Mouse (Mus musculus) heart, embryonic 14.5 days (tissue): ENCODE results near the gene Fto. TPM values are rescaled to one million over a fixed set of nuclear protein-coding genes. Genes with fewer than 3 reads are reported as not detected.

Experiments
- ATAC-seq: fragments of 200-750 bp; cut with Nextera tagmentation; 2 replicates; pipeline ENCODE4 v1.8.0; 2017; ENCODE audit warnings: low read depth, moderate TSS enrichment; ENCODE audit not compliant: insufficient number of reproducible peaks, insufficient read depth, low FRiP score
- H3K27ac ChIP-seq, 2 experiments: fragments of 200-500 bp in 1 of 2; fragments of 300-500 bp in 1 of 2; sonication (generic) in 1 of 2; replicated peaks in 1 of 2; 2 replicates each; pipeline ENCODE4 v1.5.1; 2012 to 2014; ENCODE audit warnings: low read depth in 2 of 2, low read length in 2 of 2, control low read depth in 1 of 2, mild to moderate bottlenecking in 1 of 2, mixed read lengths in 1 of 2; ENCODE audit not compliant: control insufficient read depth in 1 of 2, insufficient read depth in 1 of 2
- H3K27me3 ChIP-seq: fragments of 300-500 bp; sonication (generic); 2 replicates; pipeline ENCODE4 v1.6.1; 2014; ENCODE audit warnings: mild to moderate bottlenecking, low read length, control low read depth; ENCODE audit not compliant: control insufficient read depth, insufficient read depth
- H3K36me3 ChIP-seq: fragments of 300-500 bp; sonication (generic); 2 replicates; pipeline ENCODE4 v1.6.1; 2014; ENCODE audit warnings: mild to moderate bottlenecking, control low read depth, low read length, mixed read lengths; ENCODE audit not compliant: control insufficient read depth, insufficient read depth
- H3K4me1 ChIP-seq, 2 experiments: fragments of 200-500 bp in 1 of 2; fragments of 300-500 bp in 1 of 2; sonication (generic) in 1 of 2; 2 replicates each; pipeline ENCODE4 v1.6.1; 2012 to 2014; ENCODE audit warnings: low read length in 2 of 2, control low read depth in 1 of 2, mixed read lengths in 1 of 2; ENCODE audit not compliant: control insufficient read depth in 2 of 2, insufficient read depth in 2 of 2
- H3K4me2 ChIP-seq: fragments of 300-500 bp; sonication (generic); 2 replicates; pipeline ENCODE4 v1.6.1; 2014; ENCODE audit warnings: mild to moderate bottlenecking, low read length
- H3K4me3 ChIP-seq, 2 experiments: fragments of 200-500 bp in 1 of 2; fragments of 300-500 bp in 1 of 2; sonication (generic) in 1 of 2; 2 replicates each; pipeline ENCODE4 v1.5.1; 2012 to 2014; ENCODE audit warnings: low read length in 2 of 2, mild to moderate bottlenecking in 2 of 2, control low read depth in 1 of 2, low read depth in 1 of 2, moderate library complexity in 1 of 2; ENCODE audit not compliant: control insufficient read depth in 1 of 2, insufficient read depth in 1 of 2
- H3K9ac ChIP-seq: fragments of 300-500 bp; sonication (generic); 2 replicates; pipeline ENCODE4 v1.6.1; 2014; ENCODE audit warnings: mild to moderate bottlenecking, low read length
- H3K9me3 ChIP-seq: fragments of 300-500 bp; sonication (generic); 2 replicates; pipeline ENCODE4 v1.6.1; 2016; ENCODE audit warnings: low read length, control low read depth; ENCODE audit not compliant: control insufficient read depth
- WGBS: fragments of 180-500 bp; shearing (Covaris S2); extraction: QIAGEN DNeasy Blood & Tissue Kit; methylation state at CpG from one replicate; pipeline ENCODE4 v1.1.7; 2014; 5-methylcytosine and 5-hydroxymethylcytosine counted together
- polyA plus RNA-seq: library from polyadenylated mRNA; unstranded; fragments of >200 nt; fragmentation: Nextera tagmentation; extraction: Ambion mirVana; gene quantifications from 2 replicates; pipeline ENCODE4 v1.2.1, GENCODE M21; 2014

The Fto gene
- polyA plus RNA-seq, 1 experiment from 2014 or later, result 71.5 TPM

- H3K9me3 ChIP-seq, result no peaks in the 10 kb centered on the region
- no peak overlapping the region for H3K9ac ChIP-seq
- peaks cover 3 to 4% of the 10 kb centered on the region in 2 experiments; a peak in 2 of 4 replicates for H3K4me1 ChIP-seq
- H3K27me3 ChIP-seq, result no peaks in the 10 kb centered on the region
- no peak for ATAC-seq
- WGBS, result 79% methylated on average over 6 of the region's 6 CpGs
- H3K36me3 ChIP-seq, result no peaks in the 10 kb centered on the region
- no peak overlapping the region for H3K4me2 ChIP-seq
- no peak overlapping the region for H3K4me3 ChIP-seq
- no peak overlapping the region for H3K27ac ChIP-seq
Measured at GRCm38 (mm10) chr8:91684596-91685317, 371.4 kb downstream of the Fto start.

GRCm38 (mm10) chr8:91685408-91685807, 372.1 kb downstream of the Fto start:
- Histone ChIP-seq H3K27ac (no peak overlapping the region), H3K9ac (no peak overlapping the region), H3K36me3 (no peaks in the 10 kb centered on the region), H3K4me3 (no peak overlapping the region), H3K9me3 (no peaks in the 10 kb centered on the region), H3K4me1 (peaks cover 3 to 4% of the 10 kb centered on the region in 2 experiments; a peak in 2 of 4 replicates), H3K27me3 (no peaks in the 10 kb centered on the region), H3K4me2 (no peak overlapping the region)
- WGBS, result 17% methylated on average over 3 of the region's 3 CpGs
- no peak for ATAC-seq

- WGBS, result 67% methylated on average over 15 of the region's 15 CpGs
- H3K27ac ChIP-seq, result no peak overlapping the region
- no peak overlapping the region for H3K4me2 ChIP-seq
- H3K9ac ChIP-seq, result no peak overlapping the region
- no peaks in the 10 kb centered on the region for H3K27me3 ChIP-seq
- no peak overlapping the region for H3K4me3 ChIP-seq
- ATAC-seq, result no peak
- H3K4me1 ChIP-seq, result no peaks in the 10 kb centered on the region
- no peaks in the 10 kb centered on the region for H3K9me3 ChIP-seq
- H3K36me3 ChIP-seq, result no peaks in the 10 kb centered on the region
Measured at GRCm38 (mm10) chr8:91692056-91692721, 378.9 kb downstream of the Fto start.

GRCm38 (mm10) chr8:91706533-91706932, 393.2 kb downstream of the Fto start:
- Histone ChIP-seq H3K4me3 (no peak overlapping the region), H3K27me3 (no peaks in the 10 kb centered on the region), H3K4me2 (no peak overlapping the region), H3K36me3 (no peaks in the 10 kb centered on the region), H3K9ac (no peak overlapping the region), H3K9me3 (no peaks in the 10 kb centered on the region), H3K27ac (no peak overlapping the region), H3K4me1 (peaks cover 4% of the 10 kb centered on the region in 2 experiments; a peak in 2 of 4 replicates)
- ATAC-seq, result no peak
- WGBS, result 76% methylated on average over 5 of the region's 5 CpGs

GRCm38 (mm10) chr8:91708661-91709060, 395.3 kb downstream of the Fto start:
- ATAC-seq, result no peak
- Histone ChIP-seq H3K27ac (no peak overlapping the region), H3K9ac (no peak overlapping the region), H3K4me1 (peaks cover 17 to 20% of the 10 kb centered on the region in 2 experiments), H3K27me3 (no peaks in the 10 kb centered on the region; the same call in 1 of the 2 replicates), H3K9me3 (no peaks in the 10 kb centered on the region), H3K4me2 (no peak overlapping the region), H3K4me3 (no peak overlapping the region), H3K36me3 (no peaks in the 10 kb centered on the region)
- 81% methylated on average over 7 of the region's 7 CpGs for WGBS

- H3K27ac ChIP-seq, result no peak overlapping the region
- 39% methylated on average over 7 of the region's 7 CpGs for WGBS
- no peak overlapping the region for H3K4me3 ChIP-seq
- H3K4me2 ChIP-seq, result no peak overlapping the region
- H3K36me3 ChIP-seq, result no peaks in the 10 kb centered on the region
- ATAC-seq, result no peak
- no peaks in the 10 kb centered on the region for H3K9me3 ChIP-seq
- no peaks in the 10 kb centered on the region; the same call in 1 of the 2 replicates for H3K27me3 ChIP-seq
- H3K9ac ChIP-seq, result no peak overlapping the region
- peaks cover 24 to 29% of the 10 kb centered on the region in 2 experiments for H3K4me1 ChIP-seq
Measured at GRCm38 (mm10) chr8:91709768-91710167, 396.4 kb downstream of the Fto start.

- Histone ChIP-seq H3K4me3 (no peak overlapping the region), H3K27ac (no peak overlapping the region), H3K9ac (no peak overlapping the region), H3K36me3 (no peaks in the 10 kb centered on the region), H3K27me3 (no peaks in the 10 kb centered on the region; the same call in 1 of the 2 replicates), H3K9me3 (no peaks in the 10 kb centered on the region), H3K4me2 (no peak overlapping the region), H3K4me1 (peaks cover 32 to 44% of the 10 kb centered on the region in 2 experiments)
- 45% methylated on average over 6 of the region's 6 CpGs for whole genome bisulfite sequencing
- no peak for ATAC-seq
Measured at GRCm38 (mm10) chr8:91711202-91711601, 397.9 kb downstream of the Fto start.
